Mouse (Mus musculus) megakaryocyte, adult 5-6 weeks (primary cell): ENCODE measurements around the gene Fstl1. TPM values are rescaled to one million over a fixed set of nuclear protein-coding genes. Genes with fewer than 3 reads are reported as not detected.

Source experiments
- ATAC-seq: 2 replicates; pipeline ENCODE4 v1.8.0; 2016; ENCODE audit warnings: mild to moderate bottlenecking, inconsistent platforms; ENCODE audit not compliant: poor library complexity, severe bottlenecking
- total RNA-seq, 2 experiments: library from RNA; stranded (forward) in 1 of 2; stranded (reverse) in 1 of 2; fragments of 153-499, 151-499 nt in 1 of 2; fragments of 221-1000, 200-1000 nt in 1 of 2; gene quantifications; 2 replicates each; pipeline versions ENCODE4 v1.2.3 to v1.2.4; 2015 to 2017

The Fstl1 gene
- total RNA-seq, 2 experiments from 2014 or later = 0.16 to 0.44 TPM

- peak; percentile 97 for ATAC-seq
These were observed 37.8 kb downstream of the Fstl1 start for GRCm38 (mm10) chr16:37814383-37814971.

- ATAC-seq = no peak
These were observed 41.3 kb downstream of the Fstl1 start for GRCm38 (mm10) chr16:37817986-37818385.

GRCm38 (mm10) chr16:37823949-37824348 lies 47.3 kb downstream of the Fstl1 start:
- ATAC-seq = no peak

GRCm38 (mm10) chr16:37824778-37825505 lies 48.3 kb downstream of the Fstl1 start:
- no peak for ATAC-seq

GRCm38 (mm10) chr16:37826286-37826685 lies 49.6 kb downstream of the Fstl1 start:
- ATAC-seq = no peak

- no peak for ATAC-seq
These were observed 54.4 kb downstream of the Fstl1 start for GRCm38 (mm10) chr16:37831041-37831440.

GRCm38 (mm10) chr16:37837571-37837970 lies 60.9 kb downstream of the Fstl1 start:
- ATAC-seq = no peak

GRCm38 (mm10) chr16:37842439-37842838 lies 65.8 kb downstream of the Fstl1 start:
- no peak for ATAC-seq

- ATAC-seq = no peak
These were observed 67.1 kb downstream of the Fstl1 start for GRCm38 (mm10) chr16:37843740-37844139.

- ATAC-seq = no peak
These were observed 68.7 kb downstream of the Fstl1 start for GRCm38 (mm10) chr16:37845202-37845925.

GRCm38 (mm10) chr16:37847081-37847480 lies 70.4 kb downstream of the Fstl1 start:
- ATAC-seq = no peak

- ATAC-seq = no peak
These were observed 74.7 kb downstream of the Fstl1 start for GRCm38 (mm10) chr16:37851366-37851765.

- no peak for ATAC-seq
These were observed 76.6 kb downstream of the Fstl1 start for GRCm38 (mm10) chr16:37853279-37853678.

- ATAC-seq = 0 out of 2 replicates have a peak, but pooled peaks have one; percentile 14
These were observed 77.4 kb downstream of the Fstl1 start for GRCm38 (mm10) chr16:37854054-37854453.

GRCm38 (mm10) chr16:37854593-37854992 lies 77.9 kb downstream of the Fstl1 start:
- ATAC-seq = peak; percentile 61; the same call in 1 of the 2 replicates

GRCm38 (mm10) chr16:37855583-37855982 lies 78.9 kb downstream of the Fstl1 start:
- ATAC-seq = no peak

GRCm38 (mm10) chr16:37856327-37856726 lies 79.7 kb downstream of the Fstl1 start:
- ATAC-seq = peak; percentile 59

GRCm38 (mm10) chr16:37857495-37857894 lies 80.8 kb downstream of the Fstl1 start:
- no peak for ATAC-seq

- ATAC-seq = no peak
These were observed 83.5 kb downstream of the Fstl1 start for GRCm38 (mm10) chr16:37860213-37860612.

- no peak for ATAC-seq
These were observed 84.4 kb downstream of the Fstl1 start, which contains the start of gene Gm36028 for GRCm38 (mm10) chr16:37861029-37861428. Gm36028 (minus strand) TSS chr16:37861146.

- no peak for ATAC-seq
These were observed 87.2 kb downstream of the Fstl1 start for GRCm38 (mm10) chr16:37863876-37864275.

- no peak for ATAC-seq
These were observed 89.2 kb downstream of the Fstl1 start for GRCm38 (mm10) chr16:37865841-37866240.
